Mouse (Mus musculus): ENCODE results near the gene Trim5. TPM values are rescaled to one million over a fixed set of nuclear protein-coding genes. Genes with fewer than 3 reads are reported as not detected.
A peak's percentile ranks its signal among the peaks of the same experiment; 100 is the strongest.
"Not testable (repeated sequence)": the region's sequence is repeated elsewhere in the genome, so short reads cannot be mapped to it uniquely, and the experiment has no call there.

Trim5 gene
- polyA plus RNA-seq (2012; rRNA removed): 1.6 and 2.8 TPM in 2 replicates

DNA sequence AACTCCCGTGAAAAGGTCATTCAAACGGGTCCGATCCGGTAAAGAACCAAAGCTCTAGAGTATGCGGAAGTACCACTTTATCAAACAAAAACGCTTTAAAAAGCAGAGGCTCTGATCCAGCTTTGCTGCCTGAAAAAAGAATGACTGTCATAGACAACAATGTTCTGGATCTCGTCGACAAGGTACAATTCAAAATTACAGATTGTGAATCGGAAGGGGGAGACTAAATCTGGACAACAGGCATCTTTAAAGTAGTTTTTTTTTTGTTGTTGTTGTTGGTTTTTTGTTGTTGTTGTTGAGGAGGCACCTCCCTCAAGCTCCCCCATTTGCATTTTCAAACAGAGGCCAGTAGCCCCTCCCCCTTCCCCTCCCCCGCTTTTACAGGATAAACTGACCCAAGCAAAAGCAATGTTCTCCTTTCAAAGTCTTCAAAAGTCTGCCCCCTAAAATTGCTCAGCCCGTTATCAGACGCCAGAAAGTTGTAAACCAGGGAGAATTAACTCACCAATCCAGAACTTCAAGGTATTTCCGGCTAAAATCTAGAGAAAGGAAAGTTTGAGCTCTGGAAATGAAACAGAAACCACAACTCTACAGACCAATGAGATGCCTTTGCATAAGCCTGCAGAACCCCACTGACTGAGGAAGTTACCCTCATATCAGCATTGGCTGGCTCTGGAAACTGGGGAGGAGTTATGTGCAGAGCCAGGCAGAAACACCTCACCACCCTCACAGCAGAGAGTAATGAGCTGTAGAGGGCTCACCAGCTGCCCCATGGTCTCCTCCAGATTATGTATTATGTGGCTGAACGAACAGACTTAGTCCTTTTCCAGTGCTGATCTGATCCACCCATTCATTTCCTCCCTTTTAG, at the start of gene Trim5:
Trim5 (minus strand) TSS at position 519 of the 868 bp plus-strand sequence.
- 45% methylated on average over 14 of the region's 14 CpGs for WGBS
- DNase-seq: peak; percentile 2
- H3K36me3 ChIP-seq (ENCODE audit: control insufficient read depth, insufficient read depth, low read length); H3K27me3 ChIP-seq (ENCODE audit: control insufficient read depth, insufficient read depth, low read length): not testable (repeated sequence)
- Histone ChIP-seq H3K4me1 (replicated peaks; ENCODE audit: control insufficient read depth, insufficient read depth, low read length) (peaks cover 12% of the 10 kb centered on the region), H3K27ac (ENCODE audit: control insufficient read depth, insufficient read depth, low read length) (peak within 1 kb of the TSS; percentile 80), H3K4me3 (ENCODE audit: control insufficient read depth, insufficient read depth, low read length) (peak within 1 kb of the TSS; percentile 26)

DNA sequence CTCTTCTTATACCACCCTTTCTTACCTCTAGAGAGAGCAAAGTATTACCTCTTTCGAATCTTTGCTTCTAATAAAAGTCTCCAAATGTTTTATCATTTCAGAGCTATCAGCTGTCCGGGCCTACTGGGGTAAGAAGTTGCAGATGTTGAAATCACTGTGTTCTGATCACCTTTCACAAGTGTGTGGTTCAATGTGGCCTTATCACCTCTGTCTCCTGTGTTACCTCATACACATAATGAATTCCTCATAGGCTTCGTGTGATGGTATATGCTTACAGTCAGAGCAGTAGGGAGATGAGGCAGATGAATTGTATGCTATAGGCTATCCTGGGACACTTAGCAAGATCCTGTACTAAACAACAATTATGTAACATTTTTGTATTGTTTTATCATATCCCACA, 47.7 kb upstream of the Trim5 start:
- not testable (repeated sequence) for H3K27me3 ChIP-seq (ENCODE audit: control insufficient read depth, insufficient read depth, low read length); H3K27ac ChIP-seq (ENCODE audit: control insufficient read depth, insufficient read depth, low read length); H3K4me1 ChIP-seq (replicated peaks; ENCODE audit: control insufficient read depth, insufficient read depth, low read length); H3K4me3 ChIP-seq (ENCODE audit: control insufficient read depth, insufficient read depth, low read length); H3K36me3 ChIP-seq (ENCODE audit: control insufficient read depth, insufficient read depth, low read length); DNase-seq
- 93% methylated on average over 3 of the region's 3 CpGs for WGBS

DNA sequence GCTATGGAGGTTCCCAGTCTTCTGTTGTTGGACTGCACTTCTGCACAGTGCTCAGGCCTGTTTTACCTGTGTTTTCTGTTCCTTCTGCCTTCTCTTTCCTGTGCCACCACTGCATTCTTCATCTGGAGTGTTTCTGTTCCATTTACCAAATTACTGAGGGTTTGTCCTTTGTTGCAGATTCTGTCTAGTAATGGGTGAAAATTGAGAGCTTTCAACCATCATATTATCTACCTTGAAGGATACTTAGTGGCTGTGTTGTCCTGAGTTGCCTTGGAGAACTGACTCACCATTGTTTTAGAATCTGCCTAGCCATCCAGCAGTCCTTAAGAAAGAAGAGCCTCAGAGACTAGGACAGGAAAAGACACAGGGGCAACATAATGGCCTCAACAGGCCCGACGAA, 41.3 kb upstream of the Trim5 start, which contains the start of gene Trim34b:
Trim34b (plus strand) TSS at position 301 of the 400 bp plus-strand sequence.
- WGBS: 100% methylated on average over 2 of the region's 2 CpGs
- H3K27ac ChIP-seq (ENCODE audit: control insufficient read depth, insufficient read depth, low read length); H3K4me1 ChIP-seq (replicated peaks; ENCODE audit: control insufficient read depth, insufficient read depth, low read length); H3K36me3 ChIP-seq (ENCODE audit: control insufficient read depth, insufficient read depth, low read length); DNase-seq; H3K27me3 ChIP-seq (ENCODE audit: control insufficient read depth, insufficient read depth, low read length); H3K4me3 ChIP-seq (ENCODE audit: control insufficient read depth, insufficient read depth, low read length): not testable (repeated sequence)

DNA sequence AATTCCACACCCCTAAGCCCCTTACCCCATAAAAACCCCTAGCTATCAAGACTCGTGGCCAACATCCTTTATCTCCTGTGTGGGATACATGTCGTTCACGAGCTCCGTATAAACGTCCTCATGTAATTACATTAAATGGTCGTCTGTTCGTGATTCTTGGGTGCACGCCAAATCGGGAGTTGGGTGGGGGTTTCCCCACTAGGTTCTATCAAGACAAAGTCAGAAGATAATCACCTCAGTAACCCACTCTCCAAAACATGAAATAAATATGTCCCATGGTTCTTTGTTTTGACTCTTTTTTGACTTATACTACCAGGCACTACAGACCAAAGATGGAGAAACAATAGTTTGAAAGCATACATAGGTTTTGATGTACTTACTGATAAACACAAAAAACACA, 34.1 kb upstream of the Trim5 start:
- Histone ChIP-seq H3K27me3 (ENCODE audit: control insufficient read depth, insufficient read depth, low read length) (no peaks in the 10 kb centered on the region), H3K4me3 (ENCODE audit: control insufficient read depth, insufficient read depth, low read length) (no peak overlapping the region), H3K4me1 (replicated peaks; ENCODE audit: control insufficient read depth, insufficient read depth, low read length) (no peaks in the 10 kb centered on the region), H3K36me3 (ENCODE audit: control insufficient read depth, insufficient read depth, low read length) (no peaks in the 10 kb centered on the region), H3K27ac (ENCODE audit: control insufficient read depth, insufficient read depth, low read length) (no peak overlapping the region)
- 92% methylated on average over 9 of the region's 9 CpGs for WGBS
- DNase-seq: no peak
- no peak for TF ChIP-seq POLR2A (IDR thresholded peaks at IDR 0.05; ENCODE audit: control insufficient read depth, extremely low read depth, insufficient read depth, low read length, poor library complexity)
- TF ChIP-seq CTCF (IDR thresholded peaks at IDR 0.05; ENCODE audit: borderline replicate concordance, control insufficient read depth, extremely low read depth, insufficient read depth, low read length, poor library complexity): no peak

DNA sequence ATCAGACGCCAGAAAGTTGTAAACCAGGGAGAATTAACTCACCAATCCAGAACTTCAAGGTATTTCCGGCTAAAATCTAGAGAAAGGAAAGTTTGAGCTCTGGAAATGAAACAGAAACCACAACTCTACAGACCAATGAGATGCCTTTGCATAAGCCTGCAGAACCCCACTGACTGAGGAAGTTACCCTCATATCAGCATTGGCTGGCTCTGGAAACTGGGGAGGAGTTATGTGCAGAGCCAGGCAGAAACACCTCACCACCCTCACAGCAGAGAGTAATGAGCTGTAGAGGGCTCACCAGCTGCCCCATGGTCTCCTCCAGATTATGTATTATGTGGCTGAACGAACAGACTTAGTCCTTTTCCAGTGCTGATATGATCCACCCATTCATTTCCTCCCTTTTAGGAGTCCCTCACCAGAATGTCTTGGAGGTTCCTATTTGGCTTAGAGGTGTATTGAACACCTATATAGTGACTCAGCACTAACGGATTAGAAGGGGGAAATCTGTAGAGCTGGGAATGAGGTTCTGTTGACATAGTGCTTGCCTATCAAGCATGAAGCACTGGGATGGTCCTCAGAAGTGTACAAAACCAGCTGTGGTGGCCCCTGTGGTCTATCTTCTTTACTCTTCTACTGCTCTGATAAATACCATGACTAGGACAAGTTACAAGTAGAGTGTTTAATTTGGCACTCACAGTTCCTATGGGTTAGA, 27.6 kb upstream of the Trim5 start, which contains the start of gene Trim12a:
Trim12a (minus strand) TSS at position 98 of the 712 bp plus-strand sequence.
- 20% methylated on average over 4 of the region's 4 CpGs for WGBS
- H3K27me3 ChIP-seq (ENCODE audit: control insufficient read depth, insufficient read depth, low read length); H3K36me3 ChIP-seq (ENCODE audit: control insufficient read depth, insufficient read depth, low read length); DNase-seq; H3K4me1 ChIP-seq (replicated peaks; ENCODE audit: control insufficient read depth, insufficient read depth, low read length): not testable (repeated sequence)
- Histone ChIP-seq H3K27ac (ENCODE audit: control insufficient read depth, insufficient read depth, low read length) (peak within 1 kb of the TSS; percentile 100), H3K4me3 (ENCODE audit: control insufficient read depth, insufficient read depth, low read length) (peak within 1 kb of the TSS; percentile 98)

DNA sequence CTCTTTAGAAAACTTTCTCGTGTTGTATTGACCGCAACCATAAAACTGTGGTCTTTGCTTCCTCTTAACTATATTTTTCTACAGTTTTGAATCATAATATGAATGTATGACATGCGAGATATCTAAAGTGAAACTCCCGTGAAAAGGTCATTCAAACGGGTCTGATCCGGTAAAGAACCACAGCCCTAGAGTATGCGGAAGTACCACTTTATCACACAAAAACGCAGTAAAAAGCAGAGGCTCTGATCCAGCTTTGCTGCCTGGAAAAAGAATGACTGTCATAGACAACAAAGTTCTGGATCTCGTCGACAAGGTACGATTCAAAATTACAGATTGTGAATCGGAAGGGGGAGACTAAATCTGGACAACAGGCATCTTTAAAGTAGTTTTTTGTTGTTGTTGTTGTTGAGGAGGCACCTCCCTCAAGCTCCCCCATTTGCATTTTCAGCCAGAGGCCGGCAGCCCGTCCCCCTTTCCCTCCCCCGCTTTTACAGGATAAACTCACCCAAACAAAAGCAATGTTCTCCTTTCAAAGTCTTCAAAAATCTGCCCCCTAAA, 27.0 kb upstream of the Trim5 start:
- TF ChIP-seq CTCF (IDR thresholded peaks at IDR 0.05; ENCODE audit: borderline replicate concordance, control insufficient read depth, extremely low read depth, insufficient read depth, low read length, poor library complexity): no peak
- no peaks in the 10 kb centered on the region for H3K36me3 ChIP-seq (ENCODE audit: control insufficient read depth, insufficient read depth, low read length)

More for the DNA sequence above, 27.0 kb upstream of the Trim5 start:
- peak overlapping the region; percentile 100 for H3K27ac ChIP-seq (ENCODE audit: control insufficient read depth, insufficient read depth, low read length)
- 0 out of 2 replicates have a peak, but pooled peaks cover 4% of the 10 kb centered on the region for H3K4me1 ChIP-seq (replicated peaks; ENCODE audit: control insufficient read depth, insufficient read depth, low read length)
- peak; percentile 11 for DNase-seq
- 1% methylated on average over 15 of the region's 15 CpGs for WGBS
- H3K4me3 ChIP-seq (ENCODE audit: control insufficient read depth, insufficient read depth, low read length): peak overlapping the region; percentile 98
- H3K27me3 ChIP-seq (ENCODE audit: control insufficient read depth, insufficient read depth, low read length): no peaks in the 10 kb centered on the region

Measured in thymus, adult 2 months (tissue).